Mouse (Mus musculus): Measurements from ENCODE around the gene Rinl.

GRCm38 (mm10) chr7:28799994-28800393 lies 11.2 kb downstream of the Rinl start:
- TF ChIP-seq MAX (IDR thresholded peaks at IDR 0.05), result no peak
- no peak for TF ChIP-seq CTCF (IDR thresholded peaks at IDR 0.05; ENCODE audit: control insufficient read depth, insufficient read depth, insufficient read length)
- no peak for TF ChIP-seq USF1 (IDR thresholded peaks at IDR 0.05; ENCODE audit: low read depth)
- no peak for TF ChIP-seq CEBPB (IDR thresholded peaks at IDR 0.05; ENCODE audit: low read depth)
- TF ChIP-seq MYOD1 (IDR thresholded peaks at IDR 0.05; ENCODE audit: control insufficient read depth, insufficient read length, low read depth), result no peak

Measured in C2C12 (cell line).